Mouse (Mus musculus): ENCODE measurements at regions not wholly inside any gene's neighbourhood (a gene's known extent, or its start where the extent isn't known, plus 50 kb on each side); places are given as distances from the start of the nearest gene placed in this dataset.

- peak; percentile 0 for DNase-seq (ENCODE audit: low read depth, low spot score)
These were observed 373.2 kb upstream of the Gm21477 start for GRCm38 (mm10) chrY:86743391-86743790.

Data from ES-CJ7 (cell line).